Mouse (Mus musculus): ENCODE results near the gene Chd9. TPM values are rescaled to one million over a fixed set of nuclear protein-coding genes. Genes with fewer than 3 reads are reported as not detected.

The Chd9 gene
- polyA plus RNA-seq, 1 experiment = 1.4 TPM

- TF ChIP-seq GATA1 (IDR thresholded peaks at IDR 0.05; ENCODE audit: low read length) = peak; percentile 64
Observed at GRCm38 (mm10) chr8:90829825-90830224, 1.7 kb downstream of the Chd9 start.

- no peak for TF ChIP-seq GATA1 (IDR thresholded peaks at IDR 0.05; ENCODE audit: low read length)
Observed at GRCm38 (mm10) chr8:90830980-90831379, 2.8 kb downstream of the Chd9 start.

GRCm38 (mm10) chr8:90832576-90833289 lies 4.6 kb downstream of the Chd9 start:
- no peak for TF ChIP-seq GATA1 (IDR thresholded peaks at IDR 0.05; ENCODE audit: low read length)

- TF ChIP-seq GATA1 (IDR thresholded peaks at IDR 0.05; ENCODE audit: low read length) = no peak
Observed at GRCm38 (mm10) chr8:90833628-90834320, 5.6 kb downstream of the Chd9 start.

GRCm38 (mm10) chr8:90834321-90834672 lies 6.1 kb downstream of the Chd9 start:
- no peak for TF ChIP-seq GATA1 (IDR thresholded peaks at IDR 0.05; ENCODE audit: low read length)

- TF ChIP-seq GATA1 (IDR thresholded peaks at IDR 0.05; ENCODE audit: low read length) = no peak
Observed at GRCm38 (mm10) chr8:90837440-90837839, 9.3 kb downstream of the Chd9 start.

GRCm38 (mm10) chr8:90839725-90840714 lies 11.9 kb downstream of the Chd9 start:
- TF ChIP-seq GATA1 (IDR thresholded peaks at IDR 0.05; ENCODE audit: low read length) = no peak

- TF ChIP-seq GATA1 (IDR thresholded peaks at IDR 0.05; ENCODE audit: low read length) = no peak
Observed at GRCm38 (mm10) chr8:90841321-90841720, 13.2 kb downstream of the Chd9 start.

- TF ChIP-seq GATA1 (IDR thresholded peaks at IDR 0.05; ENCODE audit: low read length) = no peak
Observed at GRCm38 (mm10) chr8:90843127-90843526, 15.0 kb downstream of the Chd9 start.

GRCm38 (mm10) chr8:90844179-90844967 lies 16.2 kb downstream of the Chd9 start:
- TF ChIP-seq GATA1 (IDR thresholded peaks at IDR 0.05; ENCODE audit: low read length) = no peak

- no peak for TF ChIP-seq GATA1 (IDR thresholded peaks at IDR 0.05; ENCODE audit: low read length)
Observed at GRCm38 (mm10) chr8:90847980-90848379, 19.8 kb downstream of the Chd9 start.

- no peak for TF ChIP-seq GATA1 (IDR thresholded peaks at IDR 0.05; ENCODE audit: low read length)
Observed at GRCm38 (mm10) chr8:90849462-90850050, 21.4 kb downstream of the Chd9 start.

- TF ChIP-seq GATA1 (IDR thresholded peaks at IDR 0.05; ENCODE audit: low read length) = no peak
Observed at GRCm38 (mm10) chr8:90851544-90851943, 23.4 kb downstream of the Chd9 start.

- no peak for TF ChIP-seq GATA1 (IDR thresholded peaks at IDR 0.05; ENCODE audit: low read length)
Observed at GRCm38 (mm10) chr8:90853971-90854670, 26.0 kb downstream of the Chd9 start.
